Mouse (Mus musculus) kidney, embryonic 16.5 days (tissue): ENCODE measurements around the gene Ergic1. TPM values are rescaled to one million over a fixed set of nuclear protein-coding genes. Genes with fewer than 3 reads are reported as not detected.
A peak's percentile ranks its signal among the peaks of the same experiment; 100 is the strongest.

Experiments used
- ATAC-seq: fragments of 200-750 bp; cut with Nextera tagmentation; 2 replicates; pipeline ENCODE4 v1.8.0; 2017; ENCODE audit warnings: moderate TSS enrichment; ENCODE audit not compliant: low FRiP score, low TSS enrichment
- H3K27ac ChIP-seq: fragments of 300-500 bp; sonication (generic); 2 replicates; pipeline ENCODE4 v1.5.1; 2014; ENCODE audit warnings: low read length
- H3K27me3 ChIP-seq: fragments of 300-500 bp; sonication (generic); 2 replicates; pipeline ENCODE4 v1.6.1; 2014; ENCODE audit warnings: low read length, control low read depth, mixed read lengths; ENCODE audit not compliant: insufficient read depth
- H3K36me3 ChIP-seq: fragments of 300-500 bp; sonication (generic); 2 replicates; pipeline ENCODE4 v1.6.1; 2014; ENCODE audit warnings: low read length, control low read depth, mixed read lengths; ENCODE audit not compliant: insufficient read depth
- H3K4me1 ChIP-seq: fragments of 300-500 bp; sonication (generic); 2 replicates; pipeline ENCODE4 v1.6.1; 2014; ENCODE audit warnings: low read length, control low read depth, mixed read lengths; ENCODE audit not compliant: insufficient read depth
- H3K4me2 ChIP-seq: fragments of 300-500 bp; sonication (generic); replicated peaks from 2 replicates; pipeline ENCODE4 v1.6.1; 2014; ENCODE audit warnings: low read depth, low read length
- H3K4me3 ChIP-seq: fragments of 300-500 bp; sonication (generic); 2 replicates; pipeline ENCODE4 v1.5.1; 2014; ENCODE audit warnings: mild to moderate bottlenecking, low read length
- H3K9ac ChIP-seq: fragments of 300-500 bp; sonication (generic); replicated peaks from 2 replicates; pipeline ENCODE4 v1.6.1; 2014; ENCODE audit warnings: low read length
- H3K9me3 ChIP-seq: fragments of 300-500 bp; sonication (generic); 2 replicates; pipeline ENCODE4 v1.6.1; 2016; ENCODE audit warnings: low read length, control low read depth
- WGBS: fragments of 180-500 bp; shearing (Covaris S2); extraction: QIAGEN DNeasy Blood & Tissue Kit; methylation state at CpG from one replicate; pipeline ENCODE4 v1.1.7; 2014; 5-methylcytosine and 5-hydroxymethylcytosine counted together
- polyA plus RNA-seq: library from polyadenylated mRNA; unstranded; fragments of >200 nt; fragmentation: Nextera tagmentation; extraction: Ambion mirVana; gene quantifications from 2 replicates; pipeline ENCODE4 v1.2.1, GENCODE M21; 2015

Gene Ergic1
- polyA plus RNA-seq, 1 experiment from 2014 or later, result 131 TPM

DNA sequence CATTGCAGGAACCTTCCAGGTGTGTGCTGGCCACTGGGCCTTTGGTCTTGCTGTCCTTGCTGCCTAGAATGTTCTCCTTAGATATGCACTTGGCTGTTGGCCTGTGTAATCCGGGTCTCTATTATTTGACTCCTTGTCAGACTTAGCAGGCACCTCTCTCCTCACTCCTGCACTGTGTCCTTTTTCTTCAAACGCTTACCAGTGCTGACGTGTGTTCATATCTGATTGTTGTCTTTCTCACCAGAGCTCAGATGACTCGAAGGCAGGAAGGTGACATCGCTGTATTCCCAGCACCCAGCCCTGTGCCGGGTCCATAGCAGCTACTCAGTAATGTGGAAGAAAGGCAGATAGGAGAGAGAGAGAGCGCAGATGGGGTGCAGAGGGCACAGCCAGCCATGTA lies 33.7 kb downstream of the Ergic1 start:
- no peak overlapping the region for H3K4me3 ChIP-seq
- no peak for ATAC-seq
- H3K4me2 ChIP-seq, result no peak overlapping the region
- H3K27me3 ChIP-seq, result no peaks in the 10 kb centered on the region
- no peak overlapping the region for H3K9ac ChIP-seq
- peaks cover 8% of the 10 kb centered on the region for H3K36me3 ChIP-seq
- H3K27ac ChIP-seq, result peak overlapping the region; percentile 80
- H3K4me1 ChIP-seq, result peaks cover 34% of the 10 kb centered on the region
- WGBS, result 80% methylated on average over 7 of the region's 7 CpGs
- H3K9me3 ChIP-seq, result no peaks in the 10 kb centered on the region

DNA sequence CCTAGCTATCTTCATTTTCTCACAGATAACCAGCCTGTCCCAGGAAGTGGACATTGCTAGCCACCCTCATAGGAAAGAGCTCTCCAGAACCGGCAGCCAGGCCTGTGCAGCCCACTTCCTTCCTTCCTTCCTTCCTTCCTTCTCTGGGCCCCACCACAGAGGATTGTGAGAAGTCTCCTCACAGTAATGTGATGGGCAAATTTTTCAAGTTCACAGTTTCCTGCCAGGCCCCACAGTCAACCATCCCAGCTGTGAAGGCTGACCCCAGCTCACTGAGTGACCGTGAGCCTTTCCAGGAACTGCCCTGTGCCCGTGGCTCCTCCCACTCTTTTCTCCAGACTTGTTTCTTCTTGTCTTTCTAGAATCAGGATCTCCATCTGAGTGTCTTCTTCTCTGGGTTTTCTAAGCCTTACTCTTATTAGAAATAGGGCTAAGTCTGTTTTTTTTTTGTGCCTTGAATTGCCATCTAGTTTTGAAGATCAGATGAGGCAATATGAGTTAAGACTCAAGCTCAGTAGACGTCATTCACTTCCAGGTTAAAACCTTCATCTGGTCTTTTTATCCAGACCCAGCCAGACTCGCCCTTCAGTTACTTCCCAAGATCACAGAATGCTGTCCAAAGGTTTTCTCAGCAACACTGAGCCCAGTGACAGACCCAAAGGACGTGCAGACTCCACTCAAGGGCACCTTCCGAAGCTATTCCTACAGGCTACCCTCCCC lies 34.3 kb downstream of the Ergic1 start:
- no peak for ATAC-seq
- peak overlapping the region; percentile 80 for H3K27ac ChIP-seq
- H3K36me3 ChIP-seq, result peaks cover 8% of the 10 kb centered on the region
- H3K4me1 ChIP-seq, result peaks cover 40% of the 10 kb centered on the region
- no peaks in the 10 kb centered on the region for H3K9me3 ChIP-seq
- H3K4me3 ChIP-seq, result no peak overlapping the region
- no peaks in the 10 kb centered on the region for H3K27me3 ChIP-seq
- WGBS, result 45% methylated on average over 7 of the region's 7 CpGs
- H3K9ac ChIP-seq, result no peak overlapping the region
- no peak overlapping the region for H3K4me2 ChIP-seq

DNA sequence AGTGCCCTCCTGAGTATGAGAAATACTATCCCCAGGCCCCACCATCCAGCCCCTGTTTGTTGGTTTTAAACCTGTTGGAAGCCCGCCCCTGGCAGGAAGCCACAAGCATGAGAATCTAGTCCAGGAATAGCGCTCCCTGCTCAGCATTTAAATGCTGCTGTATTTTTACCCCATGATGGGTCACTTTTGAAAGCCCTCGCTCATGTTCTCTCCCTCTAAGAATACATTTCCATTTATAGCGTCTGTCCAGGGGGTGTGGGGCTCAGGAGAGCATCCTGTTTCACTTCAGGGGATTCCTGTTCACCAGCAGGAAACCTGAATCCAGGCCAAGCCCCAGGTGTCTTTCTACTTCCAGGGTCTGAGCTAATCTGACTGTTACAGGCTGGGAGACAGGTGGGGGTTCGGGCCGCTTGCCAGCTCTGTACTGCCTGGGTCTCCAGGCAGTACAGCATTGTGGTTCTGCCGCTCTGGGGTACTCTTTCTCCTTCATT lies 34.9 kb downstream of the Ergic1 start:
- 0 out of 2 replicates have a peak, but pooled peaks have one; percentile 49 for ATAC-seq
- peak overlapping the region; percentile 80 for H3K27ac ChIP-seq
- 49% methylated on average over 7 of the region's 7 CpGs for WGBS
- H3K4me1 ChIP-seq, result peaks cover 46% of the 10 kb centered on the region
- no peak overlapping the region for H3K9ac ChIP-seq
- H3K9me3 ChIP-seq, result no peaks in the 10 kb centered on the region
- H3K4me3 ChIP-seq, result no peak overlapping the region
- H3K27me3 ChIP-seq, result no peaks in the 10 kb centered on the region
- H3K36me3 ChIP-seq, result peaks cover 8% of the 10 kb centered on the region
- H3K4me2 ChIP-seq, result no peak overlapping the region

DNA sequence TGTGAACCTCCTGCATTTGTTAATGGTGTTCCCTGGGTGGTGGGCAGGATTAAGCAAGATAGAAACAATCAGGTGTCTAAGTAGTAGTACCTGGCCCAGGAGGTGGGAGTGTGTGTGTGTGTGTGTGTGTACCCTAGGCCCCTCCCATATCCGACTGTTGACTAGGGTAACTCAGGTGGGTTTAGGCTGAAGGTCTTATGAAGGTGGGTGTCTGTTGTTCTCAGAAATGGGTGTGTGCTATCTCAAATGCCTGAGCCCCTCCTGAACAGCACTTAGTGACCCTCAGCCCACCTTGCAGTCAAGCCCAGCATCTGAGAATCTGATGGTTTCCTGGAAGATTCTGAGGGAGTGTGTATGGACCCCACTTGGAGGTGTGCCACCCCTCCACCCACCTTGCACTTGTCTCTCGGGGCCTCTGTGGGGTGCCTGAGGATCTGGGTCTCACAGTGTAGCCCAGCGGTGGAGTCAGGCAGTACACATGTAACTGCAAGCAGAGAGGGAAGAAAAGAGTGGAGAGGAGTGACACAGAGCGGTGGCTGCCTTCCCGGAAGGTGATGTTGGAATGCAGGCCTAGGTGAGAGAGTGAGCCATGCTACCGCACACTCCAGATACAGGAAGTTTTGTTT lies 35.7 kb downstream of the Ergic1 start:
- H3K4me2 ChIP-seq, result no peak overlapping the region
- H3K9me3 ChIP-seq, result no peaks in the 10 kb centered on the region
- no peak overlapping the region for H3K9ac ChIP-seq
- H3K36me3 ChIP-seq, result peaks cover 8% of the 10 kb centered on the region
- H3K4me1 ChIP-seq, result peaks cover 54% of the 10 kb centered on the region
- no peak overlapping the region for H3K4me3 ChIP-seq
- no peak for ATAC-seq
- WGBS, result 85% methylated on average over 6 of the region's 6 CpGs
- no peaks in the 10 kb centered on the region for H3K27me3 ChIP-seq
- H3K27ac ChIP-seq, result no peak overlapping the region; the same call in 1 of the 2 replicates

DNA sequence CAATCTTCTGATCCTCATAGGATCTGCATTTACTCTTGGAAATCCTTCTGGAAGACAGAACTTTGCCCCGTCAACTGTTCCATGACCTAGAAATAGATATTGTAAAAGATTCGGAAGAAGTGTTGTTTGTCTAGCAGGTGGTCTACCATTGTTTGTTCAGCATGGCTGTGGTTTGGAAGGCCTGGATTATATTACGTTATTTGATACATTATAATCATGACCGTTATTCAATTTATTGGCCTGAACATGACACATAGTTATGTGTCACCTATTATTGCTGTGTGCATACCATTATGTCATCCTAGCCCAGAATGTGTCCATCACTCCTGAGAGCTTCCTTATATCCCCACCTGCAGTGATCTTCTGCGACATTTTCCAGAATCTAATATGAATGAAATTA lies 37.6 kb downstream of the Ergic1 start:
- no peak overlapping the region for H3K4me3 ChIP-seq
- H3K27ac ChIP-seq, result no peak overlapping the region
- no peak for ATAC-seq
- no peak overlapping the region for H3K9ac ChIP-seq
- peaks cover 66% of the 10 kb centered on the region for H3K4me1 ChIP-seq
- 89% methylated on average over 5 of the region's 5 CpGs for WGBS
- no peaks in the 10 kb centered on the region for H3K36me3 ChIP-seq
- H3K27me3 ChIP-seq, result no peaks in the 10 kb centered on the region
- no peak overlapping the region for H3K4me2 ChIP-seq
- H3K9me3 ChIP-seq, result no peaks in the 10 kb centered on the region

DNA sequence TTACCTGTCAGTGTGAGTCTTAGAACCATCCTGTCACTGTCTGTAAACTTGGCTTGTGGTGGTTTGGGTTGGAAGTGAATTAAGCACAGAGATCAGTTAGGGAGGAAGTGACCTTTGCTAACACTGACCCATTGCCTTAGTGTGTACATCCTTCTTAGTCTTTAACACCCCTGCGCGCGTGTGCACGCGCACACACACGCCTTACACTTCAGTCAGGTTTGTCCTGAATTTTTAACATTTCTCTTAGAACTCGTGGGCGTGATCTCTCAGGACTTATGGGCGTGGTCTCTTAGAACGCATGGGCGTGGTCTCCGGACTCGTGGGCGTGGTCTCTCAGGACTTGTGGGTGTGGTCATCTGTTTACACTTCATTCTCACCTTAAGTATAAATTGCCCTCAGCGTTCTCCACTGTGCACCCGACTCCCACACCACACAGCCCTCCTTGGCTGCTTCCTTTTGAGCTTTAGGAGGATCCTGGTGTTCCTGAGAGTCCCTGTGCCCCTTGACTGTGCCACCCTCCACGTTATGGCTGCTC lies 39.7 kb downstream of the Ergic1 start:
- H3K27ac ChIP-seq, result 0 out of 2 replicates have a peak overlapping the region, but pooled peaks have one; percentile 20
- 61% methylated on average over 17 of the region's 17 CpGs for WGBS
- no peak overlapping the region for H3K4me3 ChIP-seq
- H3K27me3 ChIP-seq, result no peaks in the 10 kb centered on the region
- no peaks in the 10 kb centered on the region for H3K9me3 ChIP-seq
- H3K4me2 ChIP-seq, result no peak overlapping the region
- peak overlapping the region; percentile 31; the same call in 1 of the 2 replicates for H3K9ac ChIP-seq
- H3K36me3 ChIP-seq, result no peaks in the 10 kb centered on the region
- H3K4me1 ChIP-seq, result peaks cover 52% of the 10 kb centered on the region
- ATAC-seq, result no peak

DNA sequence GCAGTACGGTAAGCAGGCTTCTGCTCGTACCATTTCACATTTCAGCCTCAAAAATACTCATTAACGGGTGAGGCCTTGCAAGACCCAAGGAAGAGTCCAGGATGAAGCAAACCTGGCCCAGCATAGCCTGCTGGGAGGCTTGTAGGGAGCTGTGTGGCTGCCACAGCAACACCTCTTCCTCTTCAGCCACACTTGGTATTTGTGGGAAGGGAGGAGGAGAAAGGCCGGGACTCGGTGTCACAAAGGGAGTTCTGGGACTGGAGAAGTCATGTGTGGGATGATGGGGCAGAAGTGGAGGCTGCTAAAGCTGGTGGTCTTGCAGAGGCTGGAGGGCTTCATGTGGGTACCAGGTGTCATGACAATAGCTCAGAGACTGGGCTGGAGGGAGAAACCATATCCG lies 40.2 kb downstream of the Ergic1 start:
- Histone ChIP-seq H3K4me2 (no peak overlapping the region), H3K9me3 (no peaks in the 10 kb centered on the region), H3K27ac (0 out of 2 replicates have a peak overlapping the region, but pooled peaks have one; percentile 20), H3K4me3 (no peak overlapping the region), H3K27me3 (no peaks in the 10 kb centered on the region), H3K9ac (peak overlapping the region; percentile 31; the same call in 1 of the 2 replicates), H3K36me3 (no peaks in the 10 kb centered on the region; the same call in 1 of the 2 replicates), H3K4me1 (peaks cover 47% of the 10 kb centered on the region)
- WGBS, result 69% methylated on average over 6 of the region's 6 CpGs
- no peak for ATAC-seq

DNA sequence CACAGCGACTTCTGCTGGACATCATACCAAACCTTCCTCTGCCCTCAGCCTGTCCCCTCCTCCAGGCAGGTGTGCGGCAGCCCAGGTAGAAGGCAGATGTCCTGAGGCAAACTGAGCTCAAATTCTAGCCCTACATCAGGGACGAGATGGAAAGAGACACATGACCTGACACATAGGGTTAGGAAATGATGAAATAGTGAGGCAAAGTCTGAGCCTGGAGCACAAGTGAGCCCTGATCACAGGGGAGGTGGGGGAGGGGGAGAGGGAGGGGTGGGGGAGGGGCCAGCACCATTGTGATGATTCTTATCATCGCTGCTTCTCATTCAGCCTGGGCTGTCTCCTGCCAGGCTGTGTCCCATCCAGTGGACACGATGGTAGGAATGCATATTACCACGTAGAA lies 40.6 kb downstream of the Ergic1 start:
- H3K4me2 ChIP-seq, result no peak overlapping the region
- 61% methylated on average over 6 of the region's 6 CpGs for WGBS
- ATAC-seq, result 0 out of 2 replicates have a peak, but pooled peaks have one; percentile 8
- no peak overlapping the region; the same call in 1 of the 2 replicates for H3K9ac ChIP-seq
- H3K4me1 ChIP-seq, result peaks cover 43% of the 10 kb centered on the region
- no peaks in the 10 kb centered on the region for H3K9me3 ChIP-seq
- H3K36me3 ChIP-seq, result no peaks in the 10 kb centered on the region; the same call in 1 of the 2 replicates
- H3K27ac ChIP-seq, result peak overlapping the region; percentile 34
- no peaks in the 10 kb centered on the region for H3K27me3 ChIP-seq
- no peak overlapping the region for H3K4me3 ChIP-seq

DNA sequence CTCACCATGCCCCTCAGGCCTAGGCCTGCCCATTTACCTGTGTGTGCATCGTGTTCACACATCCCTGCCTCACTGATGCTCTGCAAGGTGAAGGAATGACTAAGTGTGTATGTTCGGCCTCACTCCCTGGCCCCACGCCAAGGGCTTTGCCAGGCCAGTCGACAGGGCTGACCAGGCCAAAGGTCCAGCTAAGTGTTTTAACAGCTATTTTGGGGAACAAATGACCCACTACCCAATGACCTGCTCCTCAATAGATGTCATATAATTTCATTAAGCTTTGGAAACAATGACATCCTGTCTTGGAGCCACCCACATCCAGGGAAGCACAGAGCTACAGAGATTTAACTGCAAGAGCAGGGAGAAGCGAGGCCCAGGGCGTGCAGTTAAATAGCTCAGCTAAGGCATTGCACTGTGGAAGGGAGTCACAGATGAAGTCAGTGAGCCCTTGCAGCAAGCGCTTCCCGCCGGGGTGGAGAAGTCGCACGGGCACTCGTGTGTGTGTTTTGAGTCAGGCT lies 41.1 kb downstream of the Ergic1 start:
- 37% methylated on average over 12 of the region's 12 CpGs for WGBS
- peak overlapping the region; percentile 34 for H3K27ac ChIP-seq
- H3K4me1 ChIP-seq, result peaks cover 38% of the 10 kb centered on the region
- no peak overlapping the region for H3K4me2 ChIP-seq
- H3K9ac ChIP-seq, result peak overlapping the region; percentile 25; the same call in 1 of the 2 replicates
- no peak overlapping the region for H3K4me3 ChIP-seq
- H3K36me3 ChIP-seq, result no peaks in the 10 kb centered on the region; the same call in 1 of the 2 replicates
- peak; percentile 74; the same call in 1 of the 2 replicates for ATAC-seq
- no peaks in the 10 kb centered on the region for H3K27me3 ChIP-seq
- H3K9me3 ChIP-seq, result no peaks in the 10 kb centered on the region
